Mouse (Mus musculus): ENCODE data around the gene Wfikkn1. TPM values are rescaled to one million over a fixed set of nuclear protein-coding genes. Genes with fewer than 3 reads are reported as not detected.

Gene Wfikkn1
- polyA plus RNA-seq, 1 experiment from 2014 or later = 0.47 TPM

- Histone ChIP-seq H3K9ac (ENCODE audit: low read depth, low read length) (no peak overlapping the region), H3K4me1 (ENCODE audit: control insufficient read depth, insufficient read depth, low read length) (peaks cover 29% of the 10 kb centered on the region), H3K27ac (ENCODE audit: low read depth, low read length) (peak overlapping the region; percentile 24; the same call in 1 of the 2 replicates), H3K4me2 (peak overlapping the region; percentile 16; the same call in 1 of the 2 replicates), H3K4me3 (ENCODE audit: low read depth, low read length) (no peak overlapping the region), H3K27me3 (ENCODE audit: control insufficient read depth, insufficient read depth, low read length) (no peaks in the 10 kb centered on the region), H3K36me3 (ENCODE audit: control insufficient read depth, insufficient read depth, low read length) (0 out of 2 replicates have a peak, but pooled peaks cover 3% of the 10 kb centered on the region), H3K9me3 (replicated peaks; ENCODE audit: control insufficient read depth, low read length) (no peaks in the 10 kb centered on the region)
- ATAC-seq (replicated peaks; ENCODE audit: insufficient number of reproducible peaks, low FRiP score, low TSS enrichment) = no peak
- 72% methylated on average over 4 of the region's 4 CpGs for WGBS (ENCODE audit: insufficient replicate concordance)
Observed at GRCm38 (mm10) chr17:25914295-25914694, 33.6 kb upstream of the Wfikkn1 start.

GRCm38 (mm10) chr17:25913877-25914275, 33.2 kb upstream of the Wfikkn1 start:
- Histone ChIP-seq H3K27ac (ENCODE audit: low read depth, low read length) (peak overlapping the region; percentile 24; the same call in 1 of the 2 replicates), H3K9me3 (replicated peaks; ENCODE audit: control insufficient read depth, low read length) (no peaks in the 10 kb centered on the region), H3K9ac (ENCODE audit: low read depth, low read length) (no peak overlapping the region), H3K4me3 (ENCODE audit: low read depth, low read length) (no peak overlapping the region), H3K27me3 (ENCODE audit: control insufficient read depth, insufficient read depth, low read length) (no peaks in the 10 kb centered on the region), H3K4me2 (peak overlapping the region; percentile 16; the same call in 1 of the 2 replicates), H3K4me1 (ENCODE audit: control insufficient read depth, insufficient read depth, low read length) (peaks cover 29% of the 10 kb centered on the region), H3K36me3 (ENCODE audit: control insufficient read depth, insufficient read depth, low read length) (0 out of 2 replicates have a peak, but pooled peaks cover 3% of the 10 kb centered on the region)
- WGBS (ENCODE audit: insufficient replicate concordance) = 18% methylated on average over 1 of the region's 1 CpGs
- no peak for ATAC-seq (replicated peaks; ENCODE audit: insufficient number of reproducible peaks, low FRiP score, low TSS enrichment)

GRCm38 (mm10) chr17:25913186-25913876, 32.7 kb upstream of the Wfikkn1 start:
- 0 out of 2 replicates have a peak overlapping the region, but pooled peaks have one; percentile 24 for H3K27ac ChIP-seq (ENCODE audit: low read depth, low read length)

GRCm38 (mm10) chr17:25911816-25912215, 31.2 kb upstream of the Wfikkn1 start:
- H3K4me3 ChIP-seq (ENCODE audit: low read depth, low read length) = no peak overlapping the region
- no peak overlapping the region for H3K9ac ChIP-seq (ENCODE audit: low read depth, low read length)
- no peak for ATAC-seq (replicated peaks; ENCODE audit: insufficient number of reproducible peaks, low FRiP score, low TSS enrichment)
- H3K27me3 ChIP-seq (ENCODE audit: control insufficient read depth, insufficient read depth, low read length) = no peaks in the 10 kb centered on the region
- 86% methylated on average over 4 of the region's 4 CpGs for WGBS (ENCODE audit: insufficient replicate concordance)
- H3K27ac ChIP-seq (ENCODE audit: low read depth, low read length) = no peak overlapping the region
- peaks cover 16% of the 10 kb centered on the region for H3K4me1 ChIP-seq (ENCODE audit: control insufficient read depth, insufficient read depth, low read length)
- 0 out of 2 replicates have a peak, but pooled peaks cover 3% of the 10 kb centered on the region for H3K36me3 ChIP-seq (ENCODE audit: control insufficient read depth, insufficient read depth, low read length)
- no peak overlapping the region for H3K4me2 ChIP-seq
- H3K9me3 ChIP-seq (replicated peaks; ENCODE audit: control insufficient read depth, low read length) = no peaks in the 10 kb centered on the region

More at GRCm38 (mm10) chr17:25913186-25913876, 32.7 kb upstream of the Wfikkn1 start:
- Histone ChIP-seq H3K4me1 (ENCODE audit: control insufficient read depth, insufficient read depth, low read length) (peaks cover 23% of the 10 kb centered on the region), H3K4me2 (peak overlapping the region; percentile 16; the same call in 1 of the 2 replicates), H3K9ac (ENCODE audit: low read depth, low read length) (no peak overlapping the region), H3K27me3 (ENCODE audit: control insufficient read depth, insufficient read depth, low read length) (no peaks in the 10 kb centered on the region), H3K4me3 (ENCODE audit: low read depth, low read length) (no peak overlapping the region), H3K9me3 (replicated peaks; ENCODE audit: control insufficient read depth, low read length) (no peaks in the 10 kb centered on the region), H3K36me3 (ENCODE audit: control insufficient read depth, insufficient read depth, low read length) (0 out of 2 replicates have a peak, but pooled peaks cover 3% of the 10 kb centered on the region)
- ATAC-seq (replicated peaks; ENCODE audit: insufficient number of reproducible peaks, low FRiP score, low TSS enrichment) = no peak
- WGBS (ENCODE audit: insufficient replicate concordance) = 68% methylated on average over 14 of the region's 14 CpGs

GRCm38 (mm10) chr17:25907640-25908039, 27.0 kb upstream of the Wfikkn1 start:
- Histone ChIP-seq H3K9ac (ENCODE audit: low read depth, low read length) (no peak overlapping the region), H3K36me3 (ENCODE audit: control insufficient read depth, insufficient read depth, low read length) (no peaks in the 10 kb centered on the region), H3K4me2 (no peak overlapping the region), H3K4me3 (ENCODE audit: low read depth, low read length) (no peak overlapping the region), H3K27ac (ENCODE audit: low read depth, low read length) (no peak overlapping the region), H3K27me3 (ENCODE audit: control insufficient read depth, insufficient read depth, low read length) (no peaks in the 10 kb centered on the region), H3K9me3 (replicated peaks; ENCODE audit: control insufficient read depth, low read length) (no peaks in the 10 kb centered on the region), H3K4me1 (ENCODE audit: control insufficient read depth, insufficient read depth, low read length) (no peaks in the 10 kb centered on the region)
- WGBS (ENCODE audit: insufficient replicate concordance) = 82% methylated on average over 2 of the region's 2 CpGs
- no peak for ATAC-seq (replicated peaks; ENCODE audit: insufficient number of reproducible peaks, low FRiP score, low TSS enrichment)

- no peaks in the 10 kb centered on the region for H3K4me1 ChIP-seq (ENCODE audit: control insufficient read depth, insufficient read depth, low read length)
- H3K9ac ChIP-seq (ENCODE audit: low read depth, low read length) = no peak overlapping the region
- H3K9me3 ChIP-seq (replicated peaks; ENCODE audit: control insufficient read depth, low read length) = no peaks in the 10 kb centered on the region
- H3K4me3 ChIP-seq (ENCODE audit: low read depth, low read length) = no peak overlapping the region
- no peaks in the 10 kb centered on the region for H3K27me3 ChIP-seq (ENCODE audit: control insufficient read depth, insufficient read depth, low read length)
- WGBS (ENCODE audit: insufficient replicate concordance) = 72% methylated on average over 3 of the region's 3 CpGs
- no peak overlapping the region for H3K4me2 ChIP-seq
- no peak overlapping the region for H3K27ac ChIP-seq (ENCODE audit: low read depth, low read length)
- no peak for ATAC-seq (replicated peaks; ENCODE audit: insufficient number of reproducible peaks, low FRiP score, low TSS enrichment)
- H3K36me3 ChIP-seq (ENCODE audit: control insufficient read depth, insufficient read depth, low read length) = no peaks in the 10 kb centered on the region; the same call in 1 of the 2 replicates
Observed at GRCm38 (mm10) chr17:25903061-25903460, 22.4 kb upstream of the Wfikkn1 start.

GRCm38 (mm10) chr17:25900193-25900592, 19.5 kb upstream of the Wfikkn1 start:
- Histone ChIP-seq H3K27ac (ENCODE audit: low read depth, low read length) (no peak overlapping the region), H3K4me2 (no peak overlapping the region), H3K4me1 (ENCODE audit: control insufficient read depth, insufficient read depth, low read length) (0 out of 2 replicates have a peak, but pooled peaks cover 5% of the 10 kb centered on the region), H3K4me3 (ENCODE audit: low read depth, low read length) (no peak overlapping the region), H3K9me3 (replicated peaks; ENCODE audit: control insufficient read depth, low read length) (no peaks in the 10 kb centered on the region), H3K36me3 (ENCODE audit: control insufficient read depth, insufficient read depth, low read length) (no peaks in the 10 kb centered on the region; the same call in 1 of the 2 replicates), H3K27me3 (ENCODE audit: control insufficient read depth, insufficient read depth, low read length) (no peaks in the 10 kb centered on the region), H3K9ac (ENCODE audit: low read depth, low read length) (no peak overlapping the region)
- no peak for ATAC-seq (replicated peaks; ENCODE audit: insufficient number of reproducible peaks, low FRiP score, low TSS enrichment)
- WGBS (ENCODE audit: insufficient replicate concordance) = 86% methylated on average over 1 of the region's 1 CpGs

GRCm38 (mm10) chr17:25895891-25896290, 15.2 kb upstream of the Wfikkn1 start:
- Histone ChIP-seq H3K27me3 (ENCODE audit: control insufficient read depth, insufficient read depth, low read length) (no peaks in the 10 kb centered on the region), H3K27ac (ENCODE audit: low read depth, low read length) (no peak overlapping the region), H3K36me3 (ENCODE audit: control insufficient read depth, insufficient read depth, low read length) (no peaks in the 10 kb centered on the region; the same call in 1 of the 2 replicates), H3K4me1 (ENCODE audit: control insufficient read depth, insufficient read depth, low read length) (0 out of 2 replicates have a peak, but pooled peaks cover 5% of the 10 kb centered on the region), H3K9ac (ENCODE audit: low read depth, low read length) (no peak overlapping the region), H3K4me3 (ENCODE audit: low read depth, low read length) (no peak overlapping the region), H3K4me2 (no peak overlapping the region), H3K9me3 (replicated peaks; ENCODE audit: control insufficient read depth, low read length) (no peaks in the 10 kb centered on the region)
- 63% methylated on average over 12 of the region's 12 CpGs for WGBS (ENCODE audit: insufficient replicate concordance)
- ATAC-seq (replicated peaks; ENCODE audit: insufficient number of reproducible peaks, low FRiP score, low TSS enrichment) = no peak
